Mouse (Mus musculus) kidney, adult 9 months (tissue): ENCODE results near the gene Ccdc121.

ENCODE experiments used
- DNase-seq: peaks from one replicate; pipeline ENCODE4 v3.0.0; 2022

The Ccdc121 gene

GRCm38 (mm10) chr1:181511307-181511706, at the start of gene Ccdc121:
Gene Ccdc121, minus strand, starts transcription at chr1:181511451.
- DNase-seq, result peak; percentile 30

DNA sequence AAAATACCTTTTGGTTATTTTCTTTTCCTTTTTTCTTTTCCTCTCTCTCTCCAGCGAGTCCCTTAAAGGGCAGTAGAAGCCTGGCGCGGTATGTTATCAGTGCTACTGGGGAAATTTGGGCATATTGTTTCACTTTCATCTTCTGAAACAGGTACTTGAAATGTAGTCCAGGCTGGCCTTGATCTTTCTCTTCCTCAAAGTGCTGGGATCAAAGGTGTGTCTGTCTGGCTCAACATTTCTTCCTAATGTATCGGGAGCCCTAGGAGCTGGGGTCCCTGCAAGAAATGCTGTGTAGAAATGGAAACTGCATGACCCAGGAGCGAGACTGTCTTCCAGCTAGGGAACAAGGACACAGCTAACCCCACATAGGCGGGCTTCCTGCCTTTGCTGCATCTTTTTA, 49.1 kb upstream of the Ccdc121 start:
- DNase-seq, result no peak

DNA sequence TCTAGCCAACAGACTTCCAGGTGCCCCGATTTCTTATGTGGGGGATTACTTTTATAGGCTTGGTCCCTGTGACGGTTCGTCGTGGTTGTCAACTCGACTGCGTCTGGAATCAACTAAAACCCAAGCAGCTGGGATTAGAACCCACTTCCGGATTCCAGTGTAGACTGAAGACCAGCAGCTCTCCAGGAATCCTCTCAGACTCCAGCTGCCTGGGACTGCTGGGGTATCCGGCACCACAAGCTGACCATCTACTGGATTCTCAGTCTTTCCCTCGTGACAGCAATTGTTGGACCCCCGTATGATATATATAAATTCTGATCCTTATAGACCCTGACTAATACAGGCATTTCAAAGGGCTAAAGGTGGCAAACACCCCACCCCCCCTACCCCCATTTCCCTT, 48.4 kb upstream of the Ccdc121 start:
- DNase-seq, result no peak

DNA sequence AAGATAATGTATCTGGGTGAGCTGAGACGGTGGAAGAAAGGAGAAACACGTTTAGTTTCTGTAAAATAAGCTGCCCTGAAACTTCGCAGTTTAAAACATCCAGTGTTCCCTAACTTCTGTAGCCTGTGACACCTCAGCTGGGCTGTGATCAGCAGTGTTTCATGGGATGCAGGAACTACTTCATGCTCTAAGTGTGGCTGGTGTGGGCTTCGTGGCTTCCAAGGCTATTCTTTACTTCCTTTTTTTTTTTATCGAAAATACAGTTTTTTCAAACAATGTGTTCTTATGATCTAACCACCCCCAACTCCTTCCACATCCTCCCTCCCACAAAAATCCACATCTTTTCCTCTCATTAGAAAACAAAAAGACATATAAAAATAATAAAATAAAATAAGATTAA, 44.2 kb upstream of the Ccdc121 start:
- DNase-seq, result no peak

GRCm38 (mm10) chr1:181552533-181553410, 41.5 kb upstream of the Ccdc121 start:
- no peak for DNase-seq

GRCm38 (mm10) chr1:181550826-181551225, 39.6 kb upstream of the Ccdc121 start:
- DNase-seq, result no peak

DNA sequence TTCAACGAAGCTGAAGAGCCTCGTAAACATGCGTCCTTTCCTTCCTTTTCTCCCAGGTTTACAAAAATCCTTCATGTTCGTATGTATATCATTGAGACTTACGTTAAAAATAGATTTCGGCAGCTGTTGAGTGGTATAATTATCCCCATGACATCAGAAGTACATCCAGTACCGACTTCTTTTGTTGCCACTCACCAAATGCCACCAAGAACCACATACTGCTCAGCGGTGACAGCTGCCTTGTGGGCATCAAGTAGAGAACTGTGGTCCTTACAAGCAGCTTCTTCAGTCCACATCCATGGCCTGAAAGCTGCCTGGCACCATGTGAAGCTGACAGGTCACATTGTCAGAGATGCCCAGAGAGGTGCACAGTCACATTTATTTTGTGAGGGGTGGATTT, 38.7 kb upstream of the Ccdc121 start:
- no peak for DNase-seq

GRCm38 (mm10) chr1:181545044-181545772, 34.0 kb upstream of the Ccdc121 start:
- peak; percentile 75 for DNase-seq

GRCm38 (mm10) chr1:181543711-181544383, 32.6 kb upstream of the Ccdc121 start:
- DNase-seq, result peak; percentile 82

DNA sequence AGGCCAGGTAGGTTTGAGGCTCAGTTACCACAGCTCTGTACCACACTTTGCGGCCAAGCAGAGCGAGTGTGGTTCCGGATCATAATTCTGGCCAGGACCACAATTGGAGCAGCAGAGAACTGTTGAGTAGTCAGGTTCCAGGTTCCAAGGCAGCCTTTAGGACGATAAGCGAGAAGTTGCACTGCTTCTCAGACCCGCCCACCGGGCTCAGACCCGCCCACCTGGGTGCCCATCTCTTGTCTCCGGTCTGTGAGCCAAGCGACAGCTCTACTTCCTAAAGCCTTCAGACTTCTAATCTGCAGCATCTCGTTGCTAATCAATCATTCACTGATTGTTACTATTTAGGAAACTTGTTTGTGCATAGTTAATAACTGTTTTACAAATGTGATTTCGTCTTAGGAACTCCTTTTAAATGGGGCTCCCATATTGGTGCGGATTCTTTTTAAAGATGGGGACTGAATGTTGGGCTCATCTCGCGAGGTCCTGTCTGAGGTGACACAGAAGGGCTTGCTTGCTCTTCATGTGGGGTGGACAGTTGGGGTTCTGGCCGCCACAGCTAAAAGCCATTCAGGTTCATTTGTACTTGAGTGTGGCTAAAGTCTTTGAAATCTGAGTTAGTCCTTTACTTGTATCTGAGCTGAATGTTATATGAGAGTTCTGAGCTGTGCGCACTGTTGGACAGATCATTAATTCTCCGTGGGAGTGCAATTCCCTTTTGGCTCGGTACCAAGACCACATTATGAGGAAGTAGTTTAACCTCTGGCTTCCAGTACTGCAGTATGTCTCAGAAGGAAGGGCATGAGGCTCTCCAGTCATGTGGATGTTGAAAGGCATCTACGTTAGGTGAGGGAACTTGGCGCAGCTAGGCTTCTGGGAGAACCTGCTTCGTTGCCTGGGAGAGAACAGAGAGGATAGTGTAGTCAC, 28.9 kb upstream of the Ccdc121 start:
- peak; percentile 80 for DNase-seq

GRCm38 (mm10) chr1:181537627-181538525, 26.6 kb upstream of the Ccdc121 start:
- DNase-seq, result peak; percentile 82

GRCm38 (mm10) chr1:181535165-181535873, 24.1 kb upstream of the Ccdc121 start:
- DNase-seq, result peak; percentile 42

- peak; percentile 95 for DNase-seq
These were observed 18.1 kb upstream of the Ccdc121 start for GRCm38 (mm10) chr1:181529368-181529767.

GRCm38 (mm10) chr1:181525996-181526395, 14.7 kb upstream of the Ccdc121 start:
- DNase-seq, result no peak

- no peak for DNase-seq
These were observed 12.6 kb upstream of the Ccdc121 start for GRCm38 (mm10) chr1:181523831-181524230.

DNA sequence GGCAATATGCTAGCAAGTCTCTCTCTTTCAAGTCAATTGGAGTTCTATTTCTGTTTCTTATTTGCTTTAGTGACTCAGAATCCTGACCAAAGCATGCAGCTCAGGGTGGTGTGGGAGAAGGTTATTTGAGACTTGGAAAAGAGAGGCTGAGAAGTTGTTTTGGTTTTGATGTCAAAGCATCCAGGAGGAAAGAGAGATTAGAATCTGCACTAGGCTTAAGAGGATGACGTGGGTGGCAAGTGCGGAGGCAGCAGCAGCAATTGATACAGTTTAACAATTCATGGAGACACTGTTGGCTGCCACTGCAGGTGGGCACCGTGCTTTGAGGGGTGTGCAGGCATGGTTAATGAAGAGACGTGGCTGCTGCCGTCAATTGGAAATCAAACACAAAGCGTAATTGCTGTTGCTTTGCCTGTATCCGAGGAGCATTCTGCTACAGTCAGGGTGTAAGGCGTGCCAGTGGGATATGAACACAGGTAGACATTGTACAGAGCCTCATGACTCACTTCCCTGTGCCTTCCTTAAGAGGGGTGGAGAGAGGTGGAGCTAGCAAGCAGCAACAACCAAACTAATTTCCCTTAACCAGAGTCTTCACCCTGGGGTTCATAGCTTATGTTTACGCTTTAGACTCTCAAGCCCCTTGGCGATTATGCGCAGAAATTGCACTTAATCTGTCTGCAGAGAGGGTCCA, 10.3 kb upstream of the Ccdc121 start:
- DNase-seq, result no peak

DNA sequence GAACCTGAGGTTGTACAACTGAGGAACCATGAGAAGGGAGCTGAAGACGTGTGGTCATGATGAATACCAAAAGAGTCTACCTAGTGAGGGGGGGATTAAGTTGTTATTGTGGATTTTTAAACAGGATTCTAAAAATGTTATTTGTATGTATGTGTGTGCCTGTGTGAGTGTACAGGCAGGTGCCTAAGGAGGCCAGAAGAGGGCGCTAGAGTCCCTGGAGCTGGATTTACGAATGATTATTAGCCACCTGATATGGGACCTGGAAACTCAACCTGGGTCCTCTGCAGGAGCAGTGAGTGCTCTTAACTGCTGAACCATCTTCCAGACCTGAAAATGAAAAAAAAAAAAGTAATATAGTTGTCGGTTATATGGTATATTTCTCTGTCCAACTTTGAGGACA, 7.9 kb upstream of the Ccdc121 start:
- DNase-seq, result no peak

- no peak for DNase-seq
These were observed 6.8 kb upstream of the Ccdc121 start for GRCm38 (mm10) chr1:181518046-181518445.

GRCm38 (mm10) chr1:181512430-181513129, 1.3 kb upstream of the Ccdc121 start:
- no peak for DNase-seq
